Mouse (Mus musculus) heart, embryonic 13.5 days (tissue): ENCODE data around the gene Cgnl1. TPM values are rescaled to one million over a fixed set of nuclear protein-coding genes. Genes with fewer than 3 reads are reported as not detected.

Source experiments
- ATAC-seq: fragments of 200-750 bp; cut with Nextera tagmentation; 2 replicates; pipeline ENCODE4 v1.8.0; 2017; ENCODE audit warnings: moderate TSS enrichment; ENCODE audit not compliant: insufficient number of reproducible peaks, low FRiP score, low TSS enrichment; ENCODE audit errors: extremely low read depth
- H3K27ac ChIP-seq: fragments of 300-500 bp; sonication (generic); replicated peaks from 2 replicates; pipeline ENCODE4 v1.5.1; 2015; ENCODE audit warnings: moderate library complexity, mild to moderate bottlenecking, inconsistent platforms
- H3K27me3 ChIP-seq: fragments of 300-500 bp; sonication (generic); replicated peaks from 2 replicates; pipeline ENCODE4 v1.6.1; 2015; ENCODE audit warnings: mild to moderate bottlenecking, inconsistent platforms
- H3K36me3 ChIP-seq: fragments of 300-500 bp; sonication (generic); 2 replicates; pipeline ENCODE4 v1.6.1; 2015; ENCODE audit warnings: mild to moderate bottlenecking, inconsistent platforms
- H3K4me1 ChIP-seq: fragments of 300-500 bp; sonication (generic); 2 replicates; pipeline ENCODE4 v1.6.1; 2015; ENCODE audit warnings: inconsistent platforms
- H3K4me2 ChIP-seq: fragments of 300-500 bp; sonication (generic); 2 replicates; pipeline ENCODE4 v1.6.1; 2015; ENCODE audit warnings: inconsistent platforms, mild to moderate bottlenecking, moderate library complexity
- H3K4me3 ChIP-seq: fragments of 300-500 bp; sonication (generic); 2 replicates; pipeline ENCODE4 v1.5.1; 2015; ENCODE audit warnings: moderate library complexity, mild to moderate bottlenecking, inconsistent platforms
- H3K9ac ChIP-seq: fragments of 300-500 bp; sonication (generic); 2 replicates; pipeline ENCODE4 v1.6.1; 2015; ENCODE audit warnings: inconsistent platforms, mild to moderate bottlenecking, moderate library complexity
- H3K9me3 ChIP-seq: fragments of 300-500 bp; sonication (generic); 2 replicates; pipeline ENCODE4 v1.6.1; 2016; ENCODE audit warnings: inconsistent platforms
- WGBS: fragments of 180-500 bp; shearing (Covaris S2); methylation state at CpG from one replicate; pipeline ENCODE4 v1.1.7; 2015; ENCODE audit warnings: mixed read lengths; 5-methylcytosine and 5-hydroxymethylcytosine counted together
- polyA plus RNA-seq: library from polyadenylated mRNA; unstranded; fragments of >200 nt; fragmentation: Nextera tagmentation; extraction: Ambion mirVana; gene quantifications from 2 replicates; pipeline ENCODE4 v1.2.1, GENCODE M21; 2015

The Cgnl1 gene
- polyA plus RNA-seq, 1 experiment from 2014 or later: 38.7 TPM

DNA sequence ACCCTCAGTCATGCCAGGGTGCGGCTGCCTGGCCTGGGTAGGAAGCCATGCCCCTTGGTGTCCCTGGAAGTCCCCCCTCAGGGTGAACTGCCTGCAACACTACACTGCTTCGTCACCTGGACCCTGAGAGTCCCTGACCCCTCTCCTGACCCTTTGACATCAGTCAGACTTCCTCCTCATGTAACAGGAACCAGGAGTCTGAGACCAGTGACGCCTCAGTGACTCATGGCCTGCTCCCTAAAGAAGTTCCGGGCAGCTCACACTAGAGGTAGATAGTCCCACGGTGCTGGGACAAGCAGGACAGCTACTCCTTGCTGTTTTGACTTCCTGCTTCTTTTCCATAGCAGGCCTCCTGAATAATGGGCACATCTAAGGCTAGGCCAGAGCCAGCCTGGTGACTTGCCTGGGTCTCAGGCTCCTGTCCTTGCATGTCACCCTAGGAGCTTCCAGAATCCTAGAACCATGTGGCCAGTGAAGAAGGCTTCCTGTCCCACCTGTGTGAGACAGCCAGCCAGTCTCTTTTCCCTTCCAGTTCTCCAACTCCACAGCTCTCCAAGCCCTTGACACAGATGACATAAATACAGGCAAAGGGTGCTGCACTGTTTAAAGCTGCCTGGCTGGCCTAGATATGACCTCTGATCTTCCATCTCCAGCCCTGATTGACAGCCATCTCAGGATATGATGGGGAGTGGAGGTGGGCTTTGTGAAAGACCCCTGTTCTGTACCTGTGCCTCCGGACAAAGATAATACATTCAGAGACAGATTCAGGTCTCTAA, 34.4 kb upstream of the Cgnl1 start:
- H3K27ac ChIP-seq: no peak overlapping the region
- H3K9ac ChIP-seq: no peak overlapping the region
- WGBS: 62% methylated on average over 6 of the region's 6 CpGs
- no peak for ATAC-seq
- H3K9me3 ChIP-seq: no peaks in the 10 kb centered on the region
- H3K4me3 ChIP-seq: no peak overlapping the region
- no peak overlapping the region for H3K4me2 ChIP-seq
- H3K4me1 ChIP-seq: peaks cover 20% of the 10 kb centered on the region
- H3K27me3 ChIP-seq: no peaks in the 10 kb centered on the region; the same call in 1 of the 2 replicates
- no peaks in the 10 kb centered on the region for H3K36me3 ChIP-seq

DNA sequence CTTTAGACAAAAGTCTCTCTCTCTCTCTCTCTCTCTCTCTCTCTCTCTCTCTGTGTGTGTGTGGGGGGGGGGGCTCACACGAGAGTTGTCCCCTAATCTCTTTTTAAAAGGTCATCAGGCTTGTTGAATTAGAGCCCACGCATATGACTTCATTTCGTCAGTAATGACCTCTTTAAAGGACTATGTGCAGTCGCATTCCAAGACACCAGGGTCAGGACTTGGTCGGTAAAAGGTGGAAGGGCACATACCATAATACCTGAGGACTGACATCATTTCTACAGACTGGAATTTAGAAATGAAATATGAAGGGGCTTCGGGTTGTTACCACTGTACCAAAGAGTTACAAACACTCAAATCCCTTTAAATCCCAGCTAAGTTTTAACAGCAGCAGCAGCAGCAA, 32.7 kb upstream of the Cgnl1 start:
- ATAC-seq: no peak
- no peaks in the 10 kb centered on the region for H3K9me3 ChIP-seq
- no peaks in the 10 kb centered on the region for H3K36me3 ChIP-seq
- no peak overlapping the region for H3K27ac ChIP-seq
- no peak overlapping the region for H3K4me2 ChIP-seq
- no peaks in the 10 kb centered on the region; the same call in 1 of the 2 replicates for H3K27me3 ChIP-seq
- 0 out of 2 replicates have a peak overlapping the region, but pooled peaks have one; percentile 1 for H3K9ac ChIP-seq
- no peak overlapping the region for H3K4me3 ChIP-seq
- WGBS: 27% methylated on average over 6 of the region's 6 CpGs
- peaks cover 20% of the 10 kb centered on the region for H3K4me1 ChIP-seq

DNA sequence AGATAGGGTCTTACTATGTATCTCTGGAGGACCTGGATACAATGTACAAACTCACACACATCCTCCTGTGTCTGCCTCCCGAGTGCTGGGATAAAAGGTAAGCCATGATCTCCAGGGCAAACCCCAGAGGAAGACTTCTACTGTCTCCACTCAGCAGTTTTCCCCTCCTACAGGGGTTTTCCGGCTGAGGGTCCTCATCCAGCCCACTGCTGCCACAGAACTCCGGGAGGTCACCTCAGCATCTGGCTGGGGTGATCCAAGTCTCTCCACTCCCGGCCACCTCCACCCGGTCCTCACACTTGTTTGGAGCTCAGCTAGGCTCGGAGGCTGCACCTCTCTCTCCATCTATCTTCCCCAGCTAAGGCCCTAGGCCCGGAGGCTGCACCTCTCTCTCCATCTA, 31.9 kb upstream of the Cgnl1 start:
- WGBS: 49% methylated on average over 7 of the region's 7 CpGs
- H3K9ac ChIP-seq: 0 out of 2 replicates have a peak overlapping the region, but pooled peaks have one; percentile 1
- no peaks in the 10 kb centered on the region; the same call in 1 of the 2 replicates for H3K27me3 ChIP-seq
- no peak overlapping the region for H3K4me3 ChIP-seq
- H3K27ac ChIP-seq: no peak overlapping the region
- no peak overlapping the region for H3K4me2 ChIP-seq
- no peaks in the 10 kb centered on the region for H3K9me3 ChIP-seq
- H3K4me1 ChIP-seq: peaks cover 17% of the 10 kb centered on the region
- no peak for ATAC-seq
- H3K36me3 ChIP-seq: no peaks in the 10 kb centered on the region

DNA sequence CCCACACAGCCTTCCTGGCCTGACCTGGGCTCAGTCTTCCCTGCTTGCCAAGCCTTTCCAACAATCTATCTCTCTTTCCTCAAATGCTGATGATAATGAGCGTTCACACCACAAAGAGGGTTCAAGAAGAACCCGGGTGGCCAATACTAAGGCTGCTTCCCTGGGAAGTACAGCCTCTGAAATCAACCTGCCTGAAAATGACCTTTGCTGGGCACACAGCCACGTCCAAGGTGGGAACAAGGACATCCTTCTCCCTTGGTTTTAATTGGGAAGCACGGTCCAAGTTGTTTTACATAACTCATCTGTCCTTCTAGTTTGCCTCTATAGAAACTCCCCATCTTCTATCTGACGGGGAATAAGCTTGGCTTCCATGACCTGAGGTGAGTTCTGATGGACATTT, 28.2 kb upstream of the Cgnl1 start:
- no peaks in the 10 kb centered on the region; the same call in 1 of the 2 replicates for H3K27me3 ChIP-seq
- H3K27ac ChIP-seq: no peak overlapping the region
- no peaks in the 10 kb centered on the region for H3K9me3 ChIP-seq
- no peak overlapping the region for H3K9ac ChIP-seq
- H3K4me3 ChIP-seq: no peak overlapping the region
- no peak overlapping the region for H3K4me2 ChIP-seq
- no peak for ATAC-seq
- H3K36me3 ChIP-seq: no peaks in the 10 kb centered on the region
- WGBS: 67% methylated on average over 5 of the region's 5 CpGs
- H3K4me1 ChIP-seq: peaks cover 10% of the 10 kb centered on the region

DNA sequence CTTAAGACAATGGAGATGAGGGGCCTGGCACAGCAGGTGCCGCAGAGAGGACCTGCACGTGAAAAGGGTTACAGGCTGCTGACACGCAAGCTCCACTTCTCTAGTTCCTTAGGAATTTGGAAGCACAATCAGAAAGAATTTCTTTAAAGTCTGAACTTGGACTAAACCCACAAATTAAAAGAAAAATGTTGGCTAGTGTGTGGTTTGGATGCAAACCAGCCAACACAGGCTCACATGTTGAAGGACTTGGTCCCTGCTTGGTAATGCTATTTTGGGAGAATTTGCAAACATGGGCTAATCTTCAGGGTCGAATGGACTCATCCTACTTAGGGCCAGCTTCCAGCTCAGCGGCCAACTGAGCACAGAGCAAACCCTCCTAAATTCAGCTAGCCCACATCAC, 26.8 kb upstream of the Cgnl1 start:
- WGBS: 63% methylated on average over 5 of the region's 5 CpGs
- Histone ChIP-seq H3K9ac (no peak overlapping the region), H3K27me3 (no peaks in the 10 kb centered on the region; the same call in 1 of the 2 replicates), H3K4me1 (no peaks in the 10 kb centered on the region), H3K27ac (no peak overlapping the region), H3K36me3 (no peaks in the 10 kb centered on the region), H3K4me2 (no peak overlapping the region), H3K4me3 (no peak overlapping the region), H3K9me3 (no peaks in the 10 kb centered on the region)
- ATAC-seq: no peak

DNA sequence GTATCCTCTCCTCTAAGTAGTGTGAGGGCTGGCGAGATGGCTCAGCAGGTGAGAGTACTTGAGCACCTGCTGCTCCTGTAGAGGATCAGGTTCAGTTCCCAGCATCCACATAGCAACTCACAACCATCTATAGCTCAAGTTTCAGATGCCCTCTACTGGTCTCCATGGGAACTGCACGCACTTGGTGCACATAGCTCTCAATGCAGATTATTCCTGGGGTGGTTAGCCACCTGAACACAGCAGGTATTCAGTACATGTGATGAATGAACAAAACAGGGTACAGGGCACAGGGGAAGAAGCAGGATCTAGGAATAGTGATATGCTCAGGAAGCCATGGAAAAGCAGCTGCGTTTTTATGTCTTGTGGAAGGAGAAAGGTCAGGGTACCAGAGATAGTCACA, 6.0 kb upstream of the Cgnl1 start:
- Histone ChIP-seq H3K36me3 (no peaks in the 10 kb centered on the region), H3K9me3 (no peaks in the 10 kb centered on the region; the same call in 1 of the 2 replicates), H3K27ac (no peak overlapping the region), H3K4me1 (peaks cover 11% of the 10 kb centered on the region), H3K27me3 (no peaks in the 10 kb centered on the region), H3K9ac (no peak overlapping the region), H3K4me2 (no peak overlapping the region), H3K4me3 (no peak overlapping the region)
- WGBS: 87% methylated on average over 3 of the region's 3 CpGs
- no peak for ATAC-seq

DNA sequence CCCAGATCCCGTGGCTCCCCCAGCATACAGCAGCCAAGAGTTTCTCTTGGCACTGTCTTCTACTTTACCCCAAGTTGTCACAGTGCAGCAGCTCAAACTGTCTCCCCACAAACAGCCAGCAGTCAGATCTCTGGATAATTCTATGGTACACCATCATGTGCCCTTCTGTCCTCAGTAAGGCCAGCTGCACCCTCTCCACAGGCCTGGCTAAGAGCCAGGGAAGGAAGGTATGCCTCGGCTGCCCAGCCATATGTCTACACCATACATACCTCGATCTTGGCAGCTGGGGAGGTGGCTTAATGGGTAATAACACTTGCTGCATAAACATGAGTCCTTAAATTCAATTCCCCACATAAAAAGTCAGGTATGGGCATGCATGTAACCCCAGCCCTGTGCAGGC, 4.9 kb upstream of the Cgnl1 start:
- Histone ChIP-seq H3K9me3 (no peaks in the 10 kb centered on the region; the same call in 1 of the 2 replicates), H3K4me1 (peaks cover 11% of the 10 kb centered on the region), H3K4me2 (no peak overlapping the region), H3K4me3 (no peak overlapping the region), H3K27ac (no peak overlapping the region), H3K36me3 (no peaks in the 10 kb centered on the region), H3K27me3 (no peaks in the 10 kb centered on the region), H3K9ac (no peak overlapping the region)
- WGBS: 64% methylated on average over 3 of the region's 3 CpGs
- ATAC-seq: no peak

DNA sequence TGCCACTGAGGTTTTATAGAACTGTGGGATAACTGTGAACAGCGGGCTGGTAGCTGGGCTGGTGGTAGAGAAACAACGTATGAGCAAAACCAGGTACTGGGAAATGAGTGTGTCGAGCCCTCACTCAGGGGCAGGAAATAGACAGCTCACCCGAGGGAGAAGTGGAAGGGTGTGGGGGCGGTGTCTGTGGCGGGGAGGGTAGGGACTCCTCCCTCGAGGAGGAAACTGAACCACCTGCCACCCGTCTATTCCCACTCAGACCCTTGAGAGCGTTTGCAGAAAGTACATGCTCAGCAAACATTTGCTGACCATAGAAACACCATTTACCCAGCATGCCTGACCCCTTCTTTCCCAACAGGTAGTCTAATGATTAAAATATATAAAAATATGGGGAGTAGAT, 2.2 kb upstream of the Cgnl1 start:
- WGBS: 51% methylated on average over 9 of the region's 9 CpGs
- Histone ChIP-seq H3K36me3 (no peaks in the 10 kb centered on the region), H3K27ac (no peak overlapping the region), H3K4me1 (peaks cover 32% of the 10 kb centered on the region), H3K4me3 (no peak overlapping the region), H3K9ac (no peak overlapping the region), H3K4me2 (no peak overlapping the region), H3K9me3 (no peaks in the 10 kb centered on the region; the same call in 1 of the 2 replicates), H3K27me3 (no peaks in the 10 kb centered on the region)
- no peak for ATAC-seq

DNA sequence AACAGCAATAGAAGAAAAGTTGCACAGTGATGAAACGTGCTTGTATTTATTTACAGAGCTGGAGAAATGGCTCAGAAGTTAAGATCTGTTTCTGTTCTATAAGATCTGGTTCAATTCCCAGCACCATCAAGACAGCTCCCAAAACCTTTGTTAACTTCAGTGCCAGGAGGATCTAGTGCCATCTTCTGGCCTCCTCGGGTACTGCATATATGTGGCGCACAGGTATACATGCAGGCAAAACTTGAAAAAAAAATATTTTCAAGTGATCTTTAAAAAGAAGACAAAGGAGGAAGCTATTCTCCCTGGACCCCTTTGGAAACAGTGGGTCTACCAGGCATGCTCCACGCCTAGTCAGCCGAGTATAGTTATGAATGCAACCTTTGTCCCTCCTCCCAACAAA, 936 bp upstream of the Cgnl1 start:
- H3K9ac ChIP-seq: no peak overlapping the region
- peaks cover 44% of the 10 kb centered on the region for H3K4me1 ChIP-seq
- H3K4me3 ChIP-seq: no peak overlapping the region
- WGBS: 69% methylated on average over 5 of the region's 5 CpGs
- no peak overlapping the region for H3K27ac ChIP-seq
- no peaks in the 10 kb centered on the region for H3K36me3 ChIP-seq
- no peak for ATAC-seq
- no peaks in the 10 kb centered on the region for H3K27me3 ChIP-seq
- H3K9me3 ChIP-seq: no peaks in the 10 kb centered on the region; the same call in 1 of the 2 replicates
- no peak overlapping the region for H3K4me2 ChIP-seq

DNA sequence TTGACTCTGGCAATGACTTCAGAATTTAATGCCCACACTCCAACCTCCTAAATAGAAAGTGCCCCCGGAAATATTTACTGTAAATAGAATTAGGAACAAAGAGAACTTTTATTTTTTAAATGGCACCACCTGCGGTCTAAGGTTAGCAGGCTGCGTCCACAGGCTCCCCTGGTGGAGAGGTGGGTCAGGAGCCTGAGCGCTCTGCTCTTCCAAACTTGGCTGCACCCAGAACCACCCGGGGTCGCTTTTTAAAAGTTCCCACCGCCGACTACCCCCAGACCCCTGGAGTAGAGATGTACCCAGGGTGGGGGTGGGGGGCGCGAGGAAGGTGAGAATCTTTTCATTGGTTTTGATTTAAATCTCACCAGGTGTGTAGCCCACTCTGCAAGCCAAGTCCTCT, 918 bp downstream of the Cgnl1 start:
- H3K27me3 ChIP-seq: no peaks in the 10 kb centered on the region
- H3K27ac ChIP-seq: peak overlapping the region; percentile 88
- peak overlapping the region; percentile 85 for H3K9ac ChIP-seq
- 2% methylated on average over 10 of the region's 10 CpGs for WGBS
- peak overlapping the region; percentile 88 for H3K4me2 ChIP-seq
- ATAC-seq: no peak
- H3K4me1 ChIP-seq: peaks cover 61% of the 10 kb centered on the region
- no peaks in the 10 kb centered on the region for H3K9me3 ChIP-seq
- H3K36me3 ChIP-seq: peaks cover 6% of the 10 kb centered on the region; the same call in 1 of the 2 replicates
- H3K4me3 ChIP-seq: peak overlapping the region; percentile 81

DNA sequence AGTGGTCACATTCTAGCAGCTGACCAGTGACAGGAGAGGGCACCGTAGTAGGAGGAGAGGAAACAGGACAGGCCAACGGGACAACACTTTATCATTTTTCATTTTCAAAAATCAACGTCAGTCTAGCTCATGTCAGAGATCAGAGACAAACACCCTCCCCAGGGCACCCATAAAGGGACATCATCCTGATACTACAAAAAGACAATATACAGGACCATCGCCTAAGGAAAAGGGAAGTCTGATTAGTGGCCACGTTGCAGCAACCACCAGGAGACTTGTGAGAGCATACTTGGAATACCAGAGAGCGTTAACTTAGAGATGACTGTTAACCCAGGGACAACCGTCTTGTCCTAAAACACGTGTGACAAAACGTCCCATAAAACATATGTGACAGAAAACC, 1.7 kb downstream of the Cgnl1 start:
- H3K9ac ChIP-seq: peak overlapping the region; percentile 85
- no peaks in the 10 kb centered on the region for H3K27me3 ChIP-seq
- H3K9me3 ChIP-seq: no peaks in the 10 kb centered on the region
- H3K4me1 ChIP-seq: peaks cover 69% of the 10 kb centered on the region
- peak overlapping the region; percentile 88 for H3K4me2 ChIP-seq
- H3K36me3 ChIP-seq: peaks cover 6% of the 10 kb centered on the region; the same call in 1 of the 2 replicates
- peak overlapping the region; percentile 88 for H3K27ac ChIP-seq
- 9% methylated on average over 9 of the region's 9 CpGs for WGBS
- no peak for ATAC-seq
- H3K4me3 ChIP-seq: peak overlapping the region; percentile 81

DNA sequence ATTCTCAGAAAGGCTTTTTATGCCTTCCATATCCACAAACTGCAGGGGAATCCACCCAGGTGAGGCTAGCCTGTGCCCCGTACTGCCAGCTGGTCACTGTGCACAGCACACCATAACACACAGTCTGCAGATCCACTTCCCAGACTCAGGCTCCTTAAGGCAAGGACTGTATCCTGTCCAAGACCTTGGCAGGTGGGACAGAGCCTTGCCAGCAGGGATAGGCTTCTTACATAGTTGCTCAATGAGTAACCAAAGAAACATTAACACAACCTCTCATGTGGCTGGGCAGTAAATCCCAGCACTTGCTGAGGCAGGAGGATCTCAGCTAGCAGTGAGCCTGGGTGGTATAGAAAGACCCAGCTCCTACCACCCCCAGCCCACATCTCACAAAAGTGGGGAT, 3.3 kb downstream of the Cgnl1 start:
- Histone ChIP-seq H3K27ac (no peak overlapping the region), H3K4me2 (peak overlapping the region; percentile 88), H3K27me3 (no peaks in the 10 kb centered on the region), H3K4me3 (peak overlapping the region; percentile 81), H3K9ac (peak overlapping the region; percentile 85; the same call in 1 of the 2 replicates), H3K4me1 (peaks cover 74% of the 10 kb centered on the region), H3K36me3 (peaks cover 10% of the 10 kb centered on the region; the same call in 1 of the 2 replicates), H3K9me3 (no peaks in the 10 kb centered on the region)
- WGBS: 81% methylated on average over 1 of the region's 1 CpGs
- ATAC-seq: no peak
